Mouse (Mus musculus): ENCODE data around the gene Rxylt1.

Gene Rxylt1

GRCm38 (mm10) chr10:122096980-122097844 lies at the start of gene Rxylt1:
Gene Rxylt1 (minus strand): TSS chr10:122097371.
- peak; percentile 99 for DNase-seq

GRCm38 (mm10) chr10:122121290-122121970 lies 24.3 kb upstream of the Rxylt1 start:
- DNase-seq = no peak

- DNase-seq = no peak
These were observed 23.5 kb upstream of the Rxylt1 start for GRCm38 (mm10) chr10:122120500-122121289.

- no peak for DNase-seq
These were observed 22.3 kb upstream of the Rxylt1 start for GRCm38 (mm10) chr10:122119451-122119850.

- no peak for DNase-seq
These were observed 19.5 kb upstream of the Rxylt1 start for GRCm38 (mm10) chr10:122116636-122117035.

- no peak for DNase-seq
These were observed 9.5 kb upstream of the Rxylt1 start for GRCm38 (mm10) chr10:122106633-122107028.

GRCm38 (mm10) chr10:122105889-122106632 lies 8.9 kb upstream of the Rxylt1 start:
- no peak for DNase-seq

- peak; percentile 64 for DNase-seq
These were observed 8.2 kb upstream of the Rxylt1 start for GRCm38 (mm10) chr10:122105407-122105806.

- no peak for DNase-seq
These were observed 5.5 kb upstream of the Rxylt1 start for GRCm38 (mm10) chr10:122102675-122103074.

- DNase-seq = peak; percentile 32
These were observed 650 bp downstream of the Rxylt1 start for GRCm38 (mm10) chr10:122096462-122096979.

GRCm38 (mm10) chr10:122090472-122090871 lies 6.7 kb downstream of the Rxylt1 start:
- no peak for DNase-seq

- no peak for DNase-seq
These were observed 15.8 kb downstream of the Rxylt1 start for GRCm38 (mm10) chr10:122081352-122081751.

GRCm38 (mm10) chr10:122069153-122069552 lies 28.0 kb downstream of the Rxylt1 start:
- no peak for DNase-seq

- no peak for DNase-seq
These were observed 41.3 kb downstream of the Rxylt1 start for GRCm38 (mm10) chr10:122055826-122056225.

- peak; percentile 22 for DNase-seq
These were observed 42.6 kb downstream of the Rxylt1 start for GRCm38 (mm10) chr10:122054535-122054934.

- peak; percentile 92 for DNase-seq
These were observed 45.3 kb downstream of the Rxylt1 start for GRCm38 (mm10) chr10:122051831-122052230.

GRCm38 (mm10) chr10:122047727-122048365 lies 49.3 kb downstream of the Rxylt1 start:
- peak; percentile 57 for DNase-seq

- DNase-seq = peak; percentile 28
These were observed 50.1 kb downstream of the Rxylt1 start, which contains the start of gene Srgap1 for GRCm38 (mm10) chr10:122046904-122047726. Gene Srgap1 (minus strand): TSS chr10:122047315.

GRCm38 (mm10) chr10:122046511-122046903 lies 50.7 kb downstream of the Rxylt1 start:
- DNase-seq = no peak

GRCm38 (mm10) chr10:122045946-122046345 lies 51.2 kb downstream of the Rxylt1 start:
- DNase-seq = no peak

GRCm38 (mm10) chr10:122044926-122045325 lies 52.2 kb downstream of the Rxylt1 start:
- DNase-seq = no peak

Measured in kidney, adult 9 months (tissue).